Mouse (Mus musculus) WW6 (cell line): ENCODE results near the gene Pgpep1.

ENCODE experiments used
- DNase-seq: peaks from one replicate; pipeline ENCODE4 v3.0.0-alpha.2; 2013; ENCODE audit warnings: low read depth, low spot score

The Pgpep1 gene

DNA sequence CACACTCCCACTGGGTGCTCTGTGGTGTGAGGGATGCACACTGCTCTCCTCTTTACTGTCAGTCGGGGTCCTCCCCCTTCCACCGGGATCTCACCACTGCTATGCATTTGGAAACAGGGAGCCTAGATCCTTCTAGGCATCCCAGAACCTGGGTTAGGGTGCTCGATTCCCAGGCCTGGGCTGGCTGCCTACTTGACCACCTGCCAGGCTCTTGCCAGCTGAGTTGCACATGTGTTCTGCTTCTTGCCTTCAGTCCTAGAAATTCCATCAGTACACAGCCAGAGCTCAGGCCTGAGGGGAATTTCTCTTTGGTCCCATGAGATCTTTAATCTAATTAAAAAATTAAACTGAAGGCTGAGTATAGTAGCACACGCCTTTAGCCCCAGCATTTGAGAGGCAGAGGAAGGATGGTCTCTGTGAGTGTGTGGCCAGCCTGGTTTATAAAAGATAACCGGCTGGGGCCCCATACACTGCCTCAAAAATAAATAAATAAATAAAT, 29.8 kb upstream of the Pgpep1 start:
- DNase-seq = no peak

DNA sequence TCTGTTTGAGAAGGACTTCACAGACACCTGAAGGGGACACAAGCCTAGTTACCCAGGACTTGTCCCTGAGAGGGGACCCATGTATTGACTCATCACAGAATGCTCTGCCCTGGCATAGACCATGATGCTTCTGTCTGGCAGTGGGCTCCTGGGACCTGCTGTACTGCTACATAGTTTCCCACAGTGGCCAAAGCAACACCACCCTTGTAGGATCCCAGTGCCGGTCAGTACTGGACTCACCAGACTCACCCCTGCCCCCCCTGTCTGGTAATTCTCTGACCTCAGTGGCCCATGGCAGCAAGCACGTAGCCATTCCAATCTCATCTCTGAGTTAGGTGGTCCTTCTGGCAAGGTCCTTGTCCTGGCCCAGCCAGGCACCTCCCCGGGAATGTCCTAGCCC, 27.9 kb upstream of the Pgpep1 start:
- no peak for DNase-seq

DNA sequence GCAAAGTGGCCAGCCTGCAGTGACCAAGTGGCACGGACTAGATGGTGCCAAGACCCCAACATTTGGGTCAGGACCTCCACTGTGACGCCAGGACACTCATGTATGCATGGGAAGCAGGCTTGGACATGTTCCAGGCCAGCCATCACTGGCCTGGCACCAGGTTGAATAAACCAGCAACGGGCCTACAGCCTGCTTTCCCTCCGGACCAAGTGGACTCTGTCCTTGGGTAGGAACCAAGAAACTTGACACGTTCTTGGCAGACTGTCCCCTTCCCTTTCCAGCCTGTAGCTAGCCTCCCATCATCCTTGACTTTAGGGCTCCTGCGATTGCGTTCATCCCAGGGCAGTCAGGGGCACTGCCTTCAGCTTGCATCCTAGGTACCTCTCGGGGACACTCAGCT, 27.4 kb upstream of the Pgpep1 start:
- DNase-seq = no peak

DNA sequence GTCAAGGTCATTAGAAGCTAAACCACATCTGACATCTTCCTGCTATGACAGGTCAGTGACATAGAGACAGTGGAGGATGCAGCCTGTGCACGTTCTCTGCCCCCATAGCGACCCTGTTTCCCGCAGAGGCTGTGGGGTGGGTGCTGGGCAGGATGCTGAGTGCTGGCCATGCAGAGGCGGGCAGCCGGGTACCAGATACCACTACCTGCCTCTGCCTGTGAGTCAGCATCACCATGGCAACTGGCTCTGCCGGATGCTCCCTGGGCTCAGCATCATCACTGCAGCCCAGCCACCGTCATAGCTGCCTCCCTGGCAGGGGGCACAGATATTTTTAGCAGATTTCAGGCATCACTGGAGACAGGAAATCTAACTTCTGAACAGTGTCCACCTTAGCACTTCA, 24.1 kb upstream of the Pgpep1 start:
- no peak for DNase-seq

DNA sequence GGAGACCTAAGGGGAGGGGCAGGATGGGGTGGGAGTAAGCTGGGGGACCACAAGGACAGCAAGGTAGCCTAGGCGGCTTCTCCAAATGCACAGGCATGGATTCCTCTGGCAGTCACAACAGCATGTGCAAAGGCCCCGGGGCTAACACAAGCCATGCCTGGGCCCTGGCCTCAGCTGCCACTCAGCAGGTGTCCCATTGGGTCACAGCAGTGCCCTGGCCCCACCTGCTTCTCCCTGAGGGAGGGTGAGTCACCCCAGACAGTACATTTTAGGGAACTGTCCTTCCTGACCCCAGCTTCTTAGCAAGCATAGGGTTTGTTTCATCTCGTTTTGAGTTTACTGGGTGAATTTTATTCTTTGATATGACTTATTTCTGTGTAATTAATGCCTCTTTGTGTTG, 22.5 kb upstream of the Pgpep1 start:
- no peak for DNase-seq

DNA sequence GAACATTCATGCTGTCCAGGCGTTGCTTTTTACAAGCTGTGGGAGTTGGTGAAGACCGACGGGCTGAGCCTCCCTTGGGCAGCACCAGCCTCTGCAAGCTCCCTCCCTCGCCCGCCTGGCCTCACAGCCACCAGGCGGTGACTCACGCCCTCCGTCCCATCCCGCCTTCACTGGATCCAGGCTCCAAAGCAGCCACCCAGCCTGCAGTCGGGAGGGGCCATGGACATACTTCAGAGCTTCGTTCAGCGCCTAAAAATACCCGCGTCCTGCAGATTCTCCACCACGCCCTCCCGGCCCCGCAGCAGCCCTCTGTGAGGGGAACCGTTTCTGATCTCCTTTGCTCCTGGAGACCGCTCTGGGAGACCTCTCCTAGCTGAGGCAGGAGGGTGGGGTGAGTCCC, 22.0 kb upstream of the Pgpep1 start:
- no peak for DNase-seq

DNA sequence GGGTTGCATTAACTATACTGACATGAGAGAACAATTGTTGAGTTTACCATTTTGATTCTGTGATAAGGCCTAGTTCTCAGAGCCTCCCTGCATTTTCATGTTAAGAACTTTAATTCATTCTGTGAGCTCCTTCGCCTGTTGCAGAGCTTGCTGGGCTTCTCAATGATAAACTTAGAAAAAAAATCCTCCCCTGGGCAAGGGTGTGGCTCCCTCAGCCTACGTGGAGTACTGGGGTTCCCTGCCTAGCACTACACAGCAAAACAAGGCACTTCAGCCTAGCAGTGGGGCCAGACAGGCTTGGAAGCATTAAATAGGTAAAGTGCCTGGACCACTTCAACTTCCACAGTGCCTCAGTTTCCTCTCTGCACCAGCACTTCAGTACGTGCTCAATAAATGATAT, 21.2 kb upstream of the Pgpep1 start:
- DNase-seq = no peak

DNA sequence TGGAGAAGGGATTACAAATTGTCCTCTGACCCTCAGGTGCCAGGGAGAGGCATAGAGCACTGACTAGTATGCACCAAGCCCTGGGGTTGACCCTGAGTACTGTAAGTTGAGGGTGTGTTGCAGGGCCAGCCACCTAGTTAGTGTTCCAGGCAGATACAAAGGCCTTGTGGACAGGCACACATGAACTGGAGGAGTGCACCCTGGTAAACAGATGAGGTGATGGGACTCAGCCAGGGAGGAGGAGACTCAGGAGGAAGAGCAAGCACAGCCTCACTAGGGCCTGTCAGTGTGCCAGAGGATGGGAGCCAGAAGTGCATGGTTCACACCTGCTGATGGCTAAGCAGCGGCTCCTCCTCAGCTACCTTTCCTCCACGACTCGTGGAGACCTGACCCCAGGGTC, 19.9 kb upstream of the Pgpep1 start:
- no peak for DNase-seq

DNA sequence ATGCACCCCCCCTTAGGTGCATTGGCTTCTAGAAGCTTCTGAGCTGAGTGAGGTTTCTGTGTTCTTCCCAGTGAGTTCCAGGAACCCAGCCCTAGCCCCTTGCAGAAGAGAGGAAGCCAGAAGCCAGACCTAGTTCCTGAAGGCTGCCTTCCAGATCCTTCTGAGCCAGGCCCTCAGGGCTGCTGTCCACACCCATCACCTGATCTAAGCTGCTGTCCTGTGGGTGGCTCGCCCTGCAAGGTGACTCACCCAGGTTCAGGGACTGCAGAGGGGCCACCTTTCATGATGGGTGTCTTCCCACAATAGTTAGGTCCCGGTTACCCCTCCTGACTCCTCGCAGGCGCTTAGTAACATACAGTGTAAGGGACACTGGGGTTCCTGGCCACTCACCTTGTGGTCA, 19.2 kb upstream of the Pgpep1 start:
- no peak for DNase-seq

DNA sequence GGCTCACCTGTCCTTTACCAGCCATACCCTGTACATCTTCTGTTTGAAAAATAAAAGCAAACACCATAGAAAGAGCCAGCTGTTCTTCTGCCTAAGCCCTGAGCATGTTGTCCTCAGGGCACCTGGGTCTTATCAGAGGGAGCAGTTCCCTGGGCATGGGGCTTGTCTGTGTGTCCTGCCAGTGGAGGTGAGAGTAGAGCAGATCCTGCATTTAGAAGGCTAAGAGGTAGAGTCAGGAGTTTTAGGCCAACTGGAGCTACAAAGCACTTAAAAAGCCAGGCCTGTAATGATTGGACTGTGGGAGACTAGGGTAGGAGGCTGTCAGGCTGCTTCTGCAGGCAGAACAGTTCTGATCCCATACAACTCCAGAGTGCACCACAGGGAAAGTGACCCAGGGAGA, 18.5 kb upstream of the Pgpep1 start:
- DNase-seq = no peak

DNA sequence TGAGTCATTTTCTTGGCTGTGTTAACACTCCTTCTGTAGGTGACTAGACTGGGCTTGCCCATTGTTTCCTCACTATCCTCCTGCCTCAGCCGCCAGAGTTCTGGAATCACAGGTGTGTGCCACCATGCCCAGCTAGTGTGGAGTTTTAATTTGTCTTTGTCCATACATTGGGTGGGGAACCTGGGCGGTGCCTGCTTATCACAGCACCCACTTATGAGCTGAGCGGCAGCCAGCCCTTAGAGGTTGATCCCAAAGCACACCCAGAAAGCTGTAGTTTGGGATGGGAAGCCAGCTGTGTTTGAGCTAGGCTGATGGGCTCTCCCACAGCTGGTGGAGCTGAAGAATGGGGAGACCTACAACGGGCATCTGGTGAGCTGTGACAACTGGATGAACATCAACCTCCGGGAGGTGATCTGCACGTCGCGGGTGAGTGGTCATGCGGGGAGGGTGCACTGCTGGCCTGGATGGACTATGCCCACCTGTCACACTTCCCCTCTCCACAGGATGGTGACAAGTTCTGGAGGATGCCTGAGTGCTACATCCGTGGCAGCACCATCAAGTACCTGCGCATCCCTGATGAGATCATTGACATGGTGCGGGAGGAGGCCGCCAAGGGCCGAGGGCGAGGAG, 17.4 kb upstream of the Pgpep1 start:
- no peak for DNase-seq

DNA sequence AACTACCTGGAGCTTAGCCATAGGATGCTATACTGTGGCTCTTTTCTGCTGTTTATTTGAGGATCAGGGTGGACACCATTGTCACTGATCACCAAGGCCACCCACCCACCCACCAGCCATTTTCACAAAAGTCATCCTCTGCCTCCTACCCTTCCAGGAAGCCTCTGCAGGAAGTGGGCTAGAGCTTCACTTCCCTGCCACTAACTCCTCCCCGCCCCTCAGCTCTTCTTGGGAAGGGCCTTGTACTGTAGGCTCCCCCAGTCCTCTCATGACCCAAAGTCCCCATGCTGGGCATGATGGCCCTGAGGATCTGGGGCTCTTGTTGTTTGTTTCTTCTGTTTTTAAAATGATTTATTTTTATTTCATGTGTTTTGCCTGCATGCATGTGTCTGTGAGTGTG, 15.1 kb upstream of the Pgpep1 start:
- DNase-seq = no peak

DNA sequence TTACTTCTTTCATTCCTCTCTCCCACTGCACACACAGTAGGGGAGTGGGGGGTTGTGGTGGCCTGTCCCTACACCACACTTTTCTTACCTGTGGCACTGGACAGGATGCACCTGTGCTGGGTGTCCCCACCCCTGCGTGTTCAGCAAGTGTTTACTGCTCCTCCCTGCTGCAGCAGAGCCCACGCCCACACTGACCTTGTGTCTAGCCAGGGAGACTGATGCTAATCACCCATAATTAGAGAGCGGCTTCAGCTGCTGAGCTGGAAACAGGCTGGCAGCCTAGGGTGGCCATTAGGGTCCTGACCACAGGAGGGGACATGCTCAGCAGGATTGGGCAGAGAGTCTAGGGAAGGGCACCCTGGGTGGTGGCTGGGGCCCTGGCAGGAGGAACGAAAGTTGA, 14.5 kb upstream of the Pgpep1 start:
- no peak for DNase-seq

DNA sequence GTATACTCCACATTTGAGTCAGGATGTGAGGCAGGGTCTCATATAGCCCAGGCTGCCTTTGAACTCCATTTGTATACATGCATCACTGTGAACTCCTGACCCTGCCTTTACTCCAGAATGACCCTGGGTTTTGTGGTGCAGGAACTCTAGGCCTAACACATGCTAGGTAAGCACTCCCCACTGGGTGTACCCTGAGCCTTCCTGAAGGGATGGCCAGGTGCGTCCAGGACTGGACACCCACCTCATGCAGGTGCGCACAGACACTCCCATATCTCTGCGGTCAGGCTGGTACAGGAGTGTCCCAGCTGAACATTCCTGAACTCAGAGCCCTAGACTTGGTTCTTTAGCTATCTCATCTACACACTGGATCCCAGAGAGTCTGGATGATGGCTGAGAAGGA, 13.9 kb upstream of the Pgpep1 start:
- DNase-seq = no peak

DNA sequence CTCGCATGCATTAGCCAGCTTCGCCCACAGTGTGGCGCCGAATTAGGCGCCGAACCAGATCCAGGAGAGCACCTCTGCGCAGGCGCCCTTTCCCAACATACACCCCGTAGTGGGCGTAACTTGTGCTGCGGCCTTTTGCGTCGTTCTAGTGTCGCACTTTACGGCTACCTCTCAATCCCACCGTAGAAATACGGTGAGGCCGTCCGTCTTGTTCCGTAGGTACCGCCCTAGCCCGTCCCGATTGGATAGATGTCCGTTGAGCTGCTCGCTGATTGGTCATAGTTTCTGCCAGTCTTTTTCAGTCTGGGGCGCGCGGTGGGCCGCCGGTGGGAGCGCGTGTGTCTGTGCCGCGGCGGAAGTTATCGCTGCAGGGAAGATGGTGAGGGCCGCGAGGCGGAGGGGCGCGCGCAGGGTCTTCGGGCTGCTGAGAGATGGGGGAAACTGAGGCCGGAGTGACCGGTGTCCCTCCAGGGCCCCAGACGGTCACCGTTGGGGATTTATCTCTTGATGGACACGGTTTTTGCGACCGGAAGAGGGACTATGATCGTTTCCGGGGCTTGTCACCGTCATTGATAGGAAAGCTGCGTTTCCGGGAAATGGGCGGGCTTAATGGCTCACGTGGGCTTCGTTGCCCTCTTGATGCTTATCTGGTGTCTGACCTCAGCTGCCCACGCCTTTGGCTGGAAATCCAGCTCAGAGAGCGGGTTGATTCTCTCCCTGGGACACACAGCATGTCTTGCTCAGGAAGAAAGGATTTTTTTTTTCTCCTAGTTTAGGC, 13.1 kb upstream of the Pgpep1 start, which contains the start of gene Lsm4:
TSS of gene Lsm4 (plus strand) at position 170 of the 778 bp plus-strand sequence.
- DNase-seq = peak; percentile 99

DNA sequence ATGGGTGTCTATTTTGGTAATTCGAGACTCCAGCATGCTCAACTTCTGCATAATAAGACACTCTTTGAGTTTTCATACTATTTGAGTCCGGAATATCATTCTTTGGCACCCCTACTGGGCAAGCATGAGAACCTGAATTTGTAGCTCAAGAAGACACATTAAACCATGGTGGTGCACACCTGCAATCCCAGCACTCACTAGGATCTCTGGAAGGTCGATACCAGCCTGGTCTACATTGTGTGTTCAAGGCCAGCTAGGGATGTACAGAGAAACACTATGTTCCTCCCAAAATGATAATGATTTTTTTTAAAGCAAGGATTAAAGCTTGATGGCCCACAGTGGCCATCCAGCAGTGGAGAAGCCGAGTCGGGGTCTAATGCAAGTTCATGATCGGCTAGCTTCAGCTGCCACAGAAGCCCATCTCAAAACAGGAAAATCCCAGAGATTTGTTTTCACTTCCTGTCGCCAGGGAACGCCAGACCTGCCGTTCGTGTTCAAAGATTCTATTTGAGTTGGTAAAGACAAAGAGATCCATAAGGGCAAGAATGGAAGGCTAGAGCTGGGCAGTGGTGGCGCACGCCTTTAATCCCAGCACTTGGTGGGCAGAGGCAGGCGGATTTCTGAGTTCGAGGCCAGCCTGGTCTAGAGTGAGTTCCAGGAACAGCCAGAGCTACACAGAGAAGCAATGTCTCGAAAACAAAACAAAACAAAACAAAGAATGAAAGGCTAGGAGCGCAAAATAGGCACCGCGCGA, 12.3 kb upstream of the Pgpep1 start:
- no peak for DNase-seq

DNA sequence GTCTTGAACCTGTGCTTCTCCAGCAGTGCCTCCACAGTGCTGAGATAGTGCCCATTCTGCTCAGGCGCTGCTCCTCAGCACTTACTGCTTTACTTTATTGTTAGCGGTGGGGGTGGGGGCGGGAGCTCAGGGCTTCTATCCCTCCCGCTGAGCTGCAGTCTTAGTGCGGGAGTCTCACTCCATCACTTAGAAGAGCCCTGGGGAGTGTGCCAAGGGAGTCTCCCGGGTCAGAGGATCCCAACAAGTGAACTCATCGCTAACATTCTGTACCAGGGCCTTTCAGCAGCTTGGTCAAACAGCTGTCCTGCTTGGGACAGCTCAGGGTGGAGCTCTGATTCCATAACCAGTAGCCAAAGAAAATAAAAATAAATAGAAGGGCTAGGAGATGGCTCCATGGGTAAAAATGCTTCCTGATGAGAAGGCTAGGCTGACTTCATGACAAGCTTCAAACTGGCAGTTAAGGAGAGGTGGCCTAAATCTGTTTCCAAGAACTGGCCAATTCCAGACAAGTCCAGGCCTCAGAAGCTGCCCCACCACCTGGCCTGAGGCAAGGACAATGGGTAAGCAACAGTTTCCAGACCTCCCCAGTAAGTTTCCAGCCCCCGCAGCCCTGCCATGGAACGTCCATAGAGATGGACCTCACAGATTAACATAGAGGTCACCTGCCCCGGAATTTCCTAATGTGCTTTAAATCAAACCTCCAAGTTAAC, 11.6 kb upstream of the Pgpep1 start:
- DNase-seq = no peak

DNA sequence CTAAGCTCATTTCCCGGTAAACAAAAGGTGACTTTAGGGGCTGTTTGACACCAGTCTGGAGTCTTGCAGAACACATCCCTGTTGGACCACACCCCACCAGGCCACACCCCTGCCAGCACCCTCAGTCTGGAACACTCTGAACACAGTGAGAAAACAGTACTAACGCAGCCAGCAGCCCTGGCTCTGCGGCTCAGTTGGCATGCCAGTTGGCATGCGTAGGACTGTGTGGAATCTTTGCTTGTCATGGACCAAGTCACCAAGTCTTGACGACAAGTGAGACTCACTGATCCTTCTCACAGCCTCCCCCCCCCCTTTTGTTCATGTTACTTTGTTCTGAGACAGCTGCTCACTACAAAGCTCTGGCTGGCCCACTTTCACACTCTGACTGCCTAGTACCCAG, 6.9 kb upstream of the Pgpep1 start:
- DNase-seq = no peak

DNA sequence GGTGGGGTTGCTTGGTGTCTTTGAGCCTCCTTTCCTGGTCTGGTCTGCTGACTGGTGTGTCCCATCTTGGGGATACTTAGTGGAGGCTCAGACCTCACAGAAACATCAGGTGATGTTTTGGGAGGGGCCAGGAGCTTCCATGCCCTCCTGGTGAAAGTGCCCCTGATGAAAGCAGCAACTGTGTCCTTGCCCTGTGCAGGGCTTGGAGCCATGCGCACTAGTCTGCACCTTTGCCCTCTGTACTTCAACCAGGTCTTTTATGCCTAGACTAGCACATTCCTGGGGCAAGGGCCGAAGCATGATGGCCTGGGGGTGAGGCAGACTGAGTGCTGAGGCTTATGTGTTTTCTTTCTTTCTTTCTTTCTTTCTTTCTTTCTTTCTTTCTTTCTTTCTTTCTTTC, 5.4 kb upstream of the Pgpep1 start:
- DNase-seq = no peak

DNA sequence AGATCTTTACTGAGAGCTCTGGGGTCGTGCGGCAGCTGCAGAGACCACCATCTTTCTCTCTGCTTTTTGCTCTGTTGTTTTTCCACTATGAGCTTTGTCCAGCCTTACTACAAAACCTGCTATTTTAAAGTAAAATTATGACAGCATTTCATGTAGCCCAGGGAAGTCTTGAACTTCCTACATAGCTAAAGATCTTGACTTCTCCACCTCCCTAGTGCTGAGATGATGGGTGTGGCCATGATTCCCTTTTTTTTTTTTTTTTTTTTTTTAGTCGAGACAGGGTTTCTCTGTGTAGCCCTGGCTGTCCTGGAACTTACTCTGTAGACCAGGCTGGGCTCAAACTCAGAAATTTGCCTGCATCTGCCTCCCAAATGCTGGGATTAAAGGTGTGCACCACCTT, 4.4 kb upstream of the Pgpep1 start:
- no peak for DNase-seq

DNA sequence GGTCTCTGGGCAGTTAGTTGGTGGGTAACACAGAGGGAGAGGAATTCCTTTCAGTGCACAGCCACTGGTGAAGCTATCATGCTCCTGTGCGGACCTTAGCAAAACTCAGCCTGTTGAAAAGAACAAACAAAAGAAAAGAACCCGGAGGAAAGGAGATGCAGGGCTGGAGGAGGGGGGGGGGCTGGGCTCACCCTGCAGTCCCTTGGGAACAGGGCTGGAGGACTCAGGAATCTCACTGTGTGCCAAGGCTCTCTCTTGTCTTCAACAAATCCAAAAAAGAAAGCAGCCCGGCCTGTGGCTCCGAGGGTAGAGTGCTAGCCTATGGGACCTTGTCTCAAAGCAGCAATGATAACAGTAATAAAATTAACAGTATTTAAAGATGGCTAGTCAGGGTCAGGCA, 3.5 kb upstream of the Pgpep1 start:
- no peak for DNase-seq
